Mouse (Mus musculus): Measurements from ENCODE around the gene Klhdc7b.
A peak's percentile ranks its signal among the peaks of the same experiment; 100 is the strongest.
"Not testable (repeated sequence)": the region's sequence is repeated elsewhere in the genome, so short reads cannot be mapped to it uniquely, and the experiment has no call there.

Gene Klhdc7b

DNA sequence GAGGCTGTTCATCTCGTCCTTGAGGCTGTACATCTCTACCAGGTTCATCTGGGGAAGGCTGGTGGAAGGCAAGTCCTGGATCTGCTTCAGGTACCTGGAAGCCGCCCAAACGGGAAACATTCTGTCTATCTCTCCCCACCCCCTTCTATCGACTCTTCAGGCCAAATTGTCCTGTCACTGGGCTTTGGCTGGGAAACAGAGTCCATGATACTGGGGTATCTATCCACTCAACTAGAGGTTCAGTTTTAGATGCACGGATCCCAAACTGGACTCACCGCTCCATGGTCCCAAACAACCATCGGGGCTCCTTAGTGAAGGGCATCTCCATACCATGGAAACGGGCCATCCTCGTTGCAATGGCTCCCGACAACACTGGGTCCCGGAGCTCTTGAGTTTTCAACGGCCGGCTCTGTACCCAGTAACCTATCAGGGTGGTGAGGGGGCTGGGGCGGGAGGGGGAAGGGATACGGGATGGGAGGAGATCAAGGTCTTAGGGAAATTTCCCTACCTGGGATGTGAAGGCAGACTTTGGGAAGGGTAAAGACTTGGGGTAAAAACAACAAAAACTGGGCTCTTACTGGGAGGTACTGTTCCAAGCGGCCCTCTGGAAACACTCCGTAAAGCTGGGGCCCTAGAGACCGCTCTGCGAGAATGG, 43.5 kb downstream of the Klhdc7b start:
- no peak for DNase-seq (ENCODE audit: low spot score)

DNA sequence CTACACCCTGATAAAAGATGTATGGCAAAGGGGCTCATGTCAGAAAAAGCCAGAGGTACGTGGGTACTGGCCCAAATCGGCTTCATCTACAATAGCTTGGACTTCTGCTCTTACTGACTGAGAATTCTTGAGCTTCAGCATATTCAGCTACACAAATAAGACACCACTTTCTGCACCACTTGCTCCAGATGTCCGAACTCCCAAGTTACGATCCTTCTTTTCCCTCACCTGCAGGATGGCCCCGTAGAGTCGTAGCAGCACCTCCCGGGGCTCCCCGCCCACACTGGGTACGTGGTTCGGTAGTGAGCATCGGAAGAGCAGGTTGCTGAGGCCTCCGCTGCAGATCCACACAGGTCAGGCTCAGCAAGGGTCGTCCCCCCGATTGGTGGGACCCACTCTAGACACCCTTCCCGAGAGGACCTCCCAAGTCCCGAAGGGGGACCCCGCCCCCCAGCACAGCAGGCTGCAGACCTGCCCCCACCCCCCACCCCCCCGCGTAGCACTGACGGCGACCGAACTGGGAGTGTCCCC, 44.2 kb downstream of the Klhdc7b start:
- DNase-seq (ENCODE audit: low spot score) = no peak

DNA sequence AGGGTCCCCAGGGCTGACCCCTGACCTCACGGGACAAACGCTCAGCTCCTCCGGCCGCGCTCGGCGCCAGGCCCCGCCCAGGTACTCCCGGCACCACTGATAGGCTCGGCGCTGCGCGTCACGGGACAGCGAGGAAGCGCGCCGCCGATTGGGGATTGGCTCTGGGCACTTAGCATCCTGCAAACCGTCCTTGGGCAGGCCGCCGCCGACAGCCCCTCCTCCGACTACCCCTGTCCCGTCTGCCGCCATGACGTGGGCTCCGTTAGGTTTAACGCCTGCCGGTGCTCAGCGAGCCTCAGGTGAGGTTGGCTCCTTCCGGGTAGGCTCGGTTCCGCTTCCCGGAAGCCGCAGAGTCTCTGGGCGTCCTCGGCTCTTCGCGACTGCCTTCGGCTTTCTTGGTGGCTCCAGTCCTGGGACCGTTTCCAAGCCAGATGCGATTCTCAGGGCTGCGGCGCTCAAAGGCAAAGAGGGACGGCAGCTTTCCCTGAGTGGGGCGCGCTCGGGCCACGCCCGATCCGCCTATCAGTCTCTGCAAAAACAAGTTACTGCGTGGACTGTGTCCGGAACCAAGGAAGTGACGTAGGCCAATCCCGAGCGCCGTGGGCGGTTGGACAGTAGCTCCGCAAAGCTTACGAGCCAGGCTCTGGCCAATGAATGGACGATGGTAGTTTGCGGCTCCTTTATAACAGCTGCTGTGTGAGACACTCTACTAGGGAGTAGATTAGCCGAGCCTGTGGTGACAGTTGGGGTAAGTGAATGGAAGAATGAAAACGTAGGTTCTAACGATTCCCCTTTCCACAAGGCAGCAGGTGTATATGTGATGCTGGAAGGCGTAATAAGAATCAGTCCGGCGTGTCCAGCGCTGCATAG, 44.9 kb downstream of the Klhdc7b start, which contains the start of the genes C730034F03Rik, Gm44502 and Chkb:
Gene C730034F03Rik (plus strand): TSS at position 238 of the 870 bp plus-strand sequence.
Gene Gm44502 (minus strand): TSS at position 345 of the 870 bp plus-strand sequence.
Gene Chkb (minus strand): TSS at position 557 of the 870 bp plus-strand sequence.
- DNase-seq (ENCODE audit: low spot score) = peak; percentile 88

DNA sequence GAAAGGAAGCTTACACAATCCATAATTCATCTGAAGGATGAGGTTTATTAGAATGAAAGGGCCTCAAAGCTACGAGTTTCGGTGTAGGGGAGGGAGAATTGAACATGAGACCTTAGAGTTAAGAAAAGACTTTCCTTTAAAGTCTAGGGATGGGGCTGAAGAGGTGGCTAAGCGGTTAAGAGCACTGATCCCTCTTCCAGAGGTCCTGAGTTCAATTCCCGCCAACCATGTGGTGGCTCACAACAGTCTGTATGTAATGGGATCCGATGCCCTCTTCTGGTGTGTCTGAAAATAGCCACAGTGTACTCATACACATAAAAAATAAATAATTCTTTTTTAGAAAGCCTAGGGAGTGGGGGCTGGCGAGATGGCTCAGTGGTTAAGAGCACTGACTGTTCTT, 45.6 kb downstream of the Klhdc7b start:
- no peak for DNase-seq (ENCODE audit: low spot score)

DNA sequence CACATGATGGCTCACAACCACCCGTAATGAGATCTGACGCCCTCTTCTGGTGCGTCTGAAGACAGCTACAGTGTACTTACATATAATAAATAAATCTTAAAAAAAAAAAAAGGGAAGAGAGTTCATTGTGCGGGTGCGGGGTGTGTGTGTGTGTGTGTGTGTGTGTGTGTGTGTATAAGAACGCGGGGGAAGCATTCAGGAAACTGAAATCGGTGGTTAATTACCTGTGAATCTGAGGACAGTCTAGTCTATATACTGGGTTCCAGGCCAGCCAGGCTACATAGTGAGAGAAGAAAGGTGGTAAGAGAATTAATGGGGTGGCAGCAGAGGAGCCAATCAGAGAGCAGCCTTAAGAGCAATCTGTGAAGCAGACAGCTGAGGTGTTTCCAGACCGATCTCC, 46.1 kb downstream of the Klhdc7b start:
- DNase-seq (ENCODE audit: low spot score) = not testable (repeated sequence)

DNA sequence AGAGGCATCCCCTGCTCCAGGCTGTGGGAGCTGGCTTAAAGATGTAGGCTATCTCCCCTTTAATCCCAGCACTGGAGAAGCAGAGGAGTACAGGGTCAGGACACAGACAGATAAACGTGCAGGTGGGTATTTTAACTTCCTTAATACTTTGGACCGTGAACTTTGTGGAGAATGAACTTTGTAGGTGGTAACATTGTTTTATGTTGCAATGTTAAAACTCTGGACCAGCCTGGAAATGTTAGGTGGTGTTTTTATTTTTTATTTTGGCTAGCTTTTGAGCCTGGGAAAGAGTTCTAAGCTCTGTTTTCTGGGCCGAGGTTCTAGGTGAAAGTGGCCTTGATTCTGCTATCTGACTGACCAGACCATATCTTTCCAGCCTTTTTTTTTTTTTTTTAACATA, 46.6 kb downstream of the Klhdc7b start:
- DNase-seq (ENCODE audit: low spot score) = no peak

DNA sequence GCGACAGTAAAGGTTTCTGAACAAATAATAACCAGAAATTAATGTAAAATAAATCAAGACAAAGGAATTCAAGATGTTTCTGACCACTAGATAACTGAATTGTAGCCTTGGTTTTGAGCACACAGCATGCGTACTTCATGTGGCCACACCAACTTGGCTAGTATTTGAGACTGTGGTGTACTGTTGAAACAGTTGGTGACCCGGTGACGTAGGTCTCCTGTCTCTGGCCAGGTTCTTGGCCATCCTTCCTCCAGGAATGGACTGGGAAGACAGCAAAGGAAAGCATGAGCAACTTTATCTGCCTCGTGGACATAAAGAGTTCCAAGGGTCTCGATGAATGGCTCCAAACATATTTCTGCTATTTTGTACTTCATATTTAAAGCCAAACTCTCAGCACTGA, 47.1 kb downstream of the Klhdc7b start:
- no peak for DNase-seq (ENCODE audit: low spot score)

DNA sequence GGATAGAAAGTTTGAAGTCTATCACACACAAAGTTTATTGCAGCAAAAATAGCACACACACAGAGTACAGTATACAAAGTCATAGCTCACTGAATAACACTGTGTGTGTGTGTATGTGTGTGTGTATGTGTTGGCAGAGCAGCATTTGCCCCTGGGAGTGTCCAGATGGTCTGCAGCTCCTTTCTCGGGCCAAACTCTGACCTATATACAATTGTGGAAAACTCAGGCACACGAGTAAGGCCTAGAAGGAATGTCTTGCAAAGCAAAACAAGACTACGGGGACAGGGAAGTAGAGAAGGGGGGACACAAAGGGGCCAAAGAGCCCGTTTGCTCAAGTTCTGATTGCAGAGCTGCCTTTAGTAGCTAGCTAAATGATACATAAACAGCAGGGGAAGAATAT, 48.2 kb downstream of the Klhdc7b start:
- no peak for DNase-seq (ENCODE audit: low spot score)

DNA sequence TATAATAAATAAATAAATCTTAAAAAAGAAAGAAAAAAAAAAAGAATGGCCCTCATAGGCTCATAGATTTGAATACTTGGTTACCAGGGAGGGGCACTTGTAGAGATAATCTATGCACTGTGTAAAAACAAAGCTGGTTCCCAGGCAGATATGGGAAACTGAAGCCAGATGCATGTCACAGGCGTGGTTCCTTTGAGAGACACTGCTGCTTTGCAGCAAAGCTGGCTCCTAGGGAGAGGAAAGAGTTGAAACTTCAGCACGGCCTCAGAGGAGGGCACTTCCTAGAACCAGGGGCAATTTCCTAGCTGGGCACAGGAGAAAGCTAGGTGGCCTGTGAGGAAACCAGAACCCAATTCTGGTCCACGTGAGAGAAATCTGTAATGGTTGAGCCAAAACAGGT, 49.4 kb downstream of the Klhdc7b start:
- no peak for DNase-seq (ENCODE audit: low spot score)

DNA sequence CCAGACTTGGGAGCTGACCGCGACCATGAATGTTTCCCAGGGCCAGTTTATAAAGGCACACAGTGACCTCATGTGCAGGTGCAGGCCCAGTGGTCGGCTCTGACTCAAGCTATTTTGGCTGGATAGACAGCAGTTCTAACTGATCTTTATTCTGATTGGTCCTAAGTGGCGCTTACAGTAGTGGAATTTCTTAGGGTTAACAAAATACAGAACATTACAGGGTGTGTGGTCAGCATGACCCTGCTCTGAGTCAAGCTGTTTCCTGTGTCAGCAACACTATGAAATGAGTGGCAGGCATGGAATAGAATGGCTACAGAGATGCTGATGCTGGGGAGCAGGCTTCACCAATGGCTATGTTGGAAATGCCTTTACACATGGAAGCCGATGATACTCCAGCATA, 51.2 kb downstream of the Klhdc7b start:
- no peak for DNase-seq (ENCODE audit: low spot score)

Measured in testis, postnatal 14 days (tissue).